Mouse (Mus musculus) CH12.LX (cell line): ENCODE measurements around the gene Esm1. TPM values are rescaled to one million over a fixed set of nuclear protein-coding genes. Genes with fewer than 3 reads are reported as not detected.

Experiments
- DNase-seq: peaks from one replicate; pipeline ENCODE4 v3.0.0-alpha.2; 2013; ENCODE audit errors: extremely low read depth
- H3K27ac ChIP-seq: 2 replicates; pipeline ENCODE4 v1.5.1; 2012; ENCODE audit warnings: low read depth, mild to moderate bottlenecking, control low read depth, moderate library complexity; ENCODE audit not compliant: insufficient read depth
- H3K27me3 ChIP-seq: replicated peaks from 2 replicates; pipeline ENCODE3; 2012; ENCODE audit warnings: inconsistent platforms
- H3K36me3 ChIP-seq, 2 experiments: replicated peaks in 1 of 2; 2 replicates each; pipeline versions ENCODE3 to v1.6.1; 2012; ENCODE audit warnings: inconsistent platforms in 1 of 2, low read length in 1 of 2, mild to moderate bottlenecking in 1 of 2, mixed read lengths in 1 of 2, moderate library complexity in 1 of 2; ENCODE audit not compliant: control insufficient read depth in 1 of 2, insufficient read depth in 1 of 2
- H3K4me1 ChIP-seq, 2 experiments: 2 replicates each; pipeline ENCODE4 v1.6.1; 2012; ENCODE audit warnings: inconsistent platforms in 1 of 2, moderate library complexity in 1 of 2; ENCODE audit not compliant: insufficient read depth in 2 of 2, control insufficient read depth in 1 of 2
- H3K4me2 ChIP-seq: 2 replicates; pipeline ENCODE4 v1.6.1; 2012; ENCODE audit warnings: low read depth, mild to moderate bottlenecking, control low read depth; ENCODE audit not compliant: poor library complexity, insufficient read depth, severe bottlenecking
- H3K4me3 ChIP-seq, 3 experiments: fragments of 150-350 bp in 1 of 3; sonication (generic) in 1 of 3; replicated peaks in 1 of 3; 2 replicates each; pipeline versions ENCODE3 to v1.5.1; 2011 to 2012; ENCODE audit warnings: low read depth in 2 of 3, low read length in 2 of 3, mild to moderate bottlenecking in 2 of 3, moderate library complexity in 2 of 3, control low read depth in 1 of 3, improper control_type of control experiment in 1 of 3, inconsistent platforms in 1 of 3, mixed read lengths in 1 of 3; ENCODE audit not compliant: poor library complexity in 1 of 3
- H3K79me2 ChIP-seq: replicated peaks from 2 replicates; pipeline ENCODE4 v1.6.1; 2012; ENCODE audit warnings: mild to moderate bottlenecking, moderate library complexity; ENCODE audit not compliant: control insufficient read depth, poor library complexity, insufficient read depth, severe bottlenecking; ENCODE audit errors: extremely low read depth
- H3K9ac ChIP-seq: 2 replicates; pipeline ENCODE4 v1.6.1; 2012; ENCODE audit warnings: low read depth, mild to moderate bottlenecking, control low read depth, moderate library complexity; ENCODE audit not compliant: insufficient read depth
- H3K9me3 ChIP-seq: replicated peaks from 2 replicates; pipeline ENCODE3; 2012; ENCODE audit warnings: low read length, inconsistent platforms, mixed read lengths
- BHLHE40 ChIP-seq: IDR thresholded peaks from 2 replicates; pipeline ENCODE4 v1.6.1; 2011; ENCODE audit warnings: mild to moderate bottlenecking, low read depth, low read length, improper control_type of control experiment
- ETS1 ChIP-seq: conservative IDR thresholded peaks from 2 replicates; pipeline ENCODE4 v1.6.1; 2012; ENCODE audit warnings: low read depth, mild to moderate bottlenecking, inconsistent platforms, low read length, improper control_type of control experiment, moderate library complexity
- IRF4 ChIP-seq: IDR thresholded peaks from 2 replicates; pipeline ENCODE4 v1.6.1; 2014; ENCODE audit warnings: low read depth, mild to moderate bottlenecking, inconsistent platforms, low read length, improper control_type of control experiment
- JUN ChIP-seq: IDR thresholded peaks from 2 replicates; pipeline ENCODE4 v1.6.1; 2011; ENCODE audit warnings: low read depth, mild to moderate bottlenecking, low read length, improper control_type of control experiment, moderate library complexity; ENCODE audit not compliant: insufficient read depth
- JUND ChIP-seq: conservative IDR thresholded peaks from 2 replicates; pipeline ENCODE4 v1.6.1; 2011; ENCODE audit warnings: low read depth, low read length, improper control_type of control experiment
- MAFK ChIP-seq: IDR thresholded peaks from 2 replicates; pipeline ENCODE4 v1.6.1; 2011; ENCODE audit warnings: low read length, improper control_type of control experiment; ENCODE audit not compliant: insufficient replicate concordance
- MAX ChIP-seq: IDR thresholded peaks from 2 replicates; pipeline ENCODE4 v1.6.1; 2011; ENCODE audit warnings: low read length, improper control_type of control experiment
- MAZ ChIP-seq: IDR thresholded peaks from 2 replicates; pipeline ENCODE4 v1.6.1; 2012; ENCODE audit warnings: low read depth, mild to moderate bottlenecking, inconsistent platforms, low read length, improper control_type of control experiment, moderate library complexity
- MEF2A ChIP-seq: IDR thresholded peaks from 2 replicates; pipeline ENCODE4 v1.6.1; 2014; ENCODE audit warnings: low read depth, mild to moderate bottlenecking, inconsistent platforms, low read length, improper control_type of control experiment, borderline replicate concordance
- NRF1 ChIP-seq: IDR thresholded peaks from 2 replicates; pipeline ENCODE4 v1.6.1; 2014; ENCODE audit warnings: low read depth, mild to moderate bottlenecking, inconsistent platforms, low read length, improper control_type of control experiment, moderate library complexity
- PAX5 ChIP-seq: IDR thresholded peaks from 2 replicates; pipeline ENCODE4 v1.6.1; 2012; ENCODE audit warnings: low read length, inconsistent platforms, mixed read lengths
- POLR2AphosphoS2 ChIP-seq: IDR thresholded peaks from 2 replicates; pipeline ENCODE4 v1.6.1; 2011; ENCODE audit warnings: low read depth, low read length, improper control_type of control experiment
- RAD21 ChIP-seq: IDR thresholded peaks from 2 replicates; pipeline ENCODE4 v1.6.1; 2011; ENCODE audit warnings: low read depth, mild to moderate bottlenecking, low read length, improper control_type of control experiment, moderate library complexity
- RCOR1 ChIP-seq: conservative IDR thresholded peaks from 2 replicates; pipeline ENCODE4 v1.6.1; 2012; ENCODE audit warnings: low read depth, mild to moderate bottlenecking, inconsistent platforms, low read length, improper control_type of control experiment
- TBP ChIP-seq: conservative IDR thresholded peaks from 2 replicates; pipeline ENCODE4 v1.6.1; 2011; ENCODE audit warnings: low read depth, low read length, improper control_type of control experiment
- USF2 ChIP-seq: conservative IDR thresholded peaks from 2 replicates; pipeline ENCODE4 v1.6.1; 2011; ENCODE audit warnings: low read depth, low read length, improper control_type of control experiment
- ZC3H11A ChIP-seq: IDR thresholded peaks from 2 replicates; pipeline ENCODE4 v1.6.1; 2012; ENCODE audit warnings: low read depth, mild to moderate bottlenecking, inconsistent platforms, low read length, improper control_type of control experiment
- ZNF384 ChIP-seq: IDR thresholded peaks from 2 replicates; pipeline ENCODE4 v1.6.1; 2012; ENCODE audit warnings: low read depth, low read length, improper control_type of control experiment, inconsistent platforms
- dilution Hi-C: fragments of 300-500 bp; cut with MboI; formaldehyde crosslinking; loops from 2 replicates; pipeline ENCODE4 v1.14.3; 2020; ENCODE audit warnings: low sequenced_read_pairs; ENCODE audit not compliant: extremely low pct_unique_long_range_greater_than_20kb, extremely low pct_ligation_motif_present
- in situ Hi-C: fragments of 300-500 bp; cut with MboI; formaldehyde crosslinking; loops from 3 replicates; pipeline ENCODE4 v1.14.3; 2019; ENCODE audit warnings: low sequenced_read_pairs, low pct_ligation_motif_present, low pct_unique_long_range_greater_than_20kb, mixed read lengths
- polyA plus RNA-seq: library from polyadenylated mRNA; unstranded; fragments of >175 nt; gene quantifications from 2 replicates; pipeline ENCODE4 v1.2.1, GENCODE M21; 2012; ENCODE audit warnings: low read depth; ENCODE audit not compliant: insufficient read length
- total RNA-seq, 2 experiments: library from RNA; depleted of rRNA; stranded (reverse); fragments of 300-350 nt in 1 of 2; fragments of >200 nt in 1 of 2; gene quantifications; 2 replicates each; pipeline ENCODE4 v1.2.3; 2012 to 2014

Esm1 gene
- total RNA-seq (2012; rRNA removed) (0.13 TPM in 1 of 2 replicates, not detected in the other), total RNA-seq (2014; rRNA removed) (not detected in 2 replicates), polyA plus RNA-seq (not detected in 2 replicates)

DNA sequence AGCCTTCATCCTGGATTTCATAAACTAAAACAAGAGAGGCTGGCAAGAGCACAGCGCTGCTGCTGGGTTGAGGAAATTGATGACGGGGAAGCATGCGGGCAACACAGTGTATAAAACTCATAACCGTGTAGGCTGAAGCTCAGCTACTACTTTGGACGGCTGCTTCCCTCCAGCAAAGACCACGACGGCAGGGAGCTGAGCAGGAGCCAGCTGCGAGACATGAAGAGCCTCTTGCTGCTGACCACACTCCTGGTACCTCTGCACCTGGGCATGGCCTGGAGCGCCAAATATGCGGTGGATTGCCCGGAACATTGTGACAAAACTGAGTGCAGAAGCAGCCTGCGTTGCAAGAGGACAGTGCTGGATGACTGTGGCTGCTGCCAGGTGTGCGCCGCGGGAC, at the start of gene Esm1:
TSS of gene Esm1 (plus strand) at position 36 of the 400 bp plus-strand sequence.
- peak within 1 kb of the TSS; percentile 48 for H3K4me2 ChIP-seq
- no peak for TF ChIP-seq IRF4
- TF ChIP-seq ZNF384: no peak
- no peak for TF ChIP-seq RAD21
- no peak for TF ChIP-seq PAX5
- TF ChIP-seq MAZ: no peak
- TF ChIP-seq JUND: no peak
- TF ChIP-seq NRF1: no peak
- TF ChIP-seq POLR2AphosphoS2: no peak
- TF ChIP-seq USF2: no peak
- no peak for TF ChIP-seq ZC3H11A
- TF ChIP-seq TBP: no peak
- TF ChIP-seq BHLHE40: no peak
- no peak for TF ChIP-seq ETS1
- TF ChIP-seq RCOR1: no peak
- no peak for TF ChIP-seq MAX
- TF ChIP-seq, all 38 proteins: peak for 0
- in situ Hi-C loops: no loop called here
- dilution Hi-C loops: no loop called here
- H3K36me3 ChIP-seq: no peaks in the 10 kb centered on the region
- H3K9ac ChIP-seq: no peak within 1 kb of the TSS
- H3K27ac ChIP-seq: no peak within 1 kb of the TSS
- H3K4me1 ChIP-seq: peaks cover 0 to 6% of the 10 kb centered on the region in 2 experiments; a peak in 2 of 4 replicates
- H3K27me3 ChIP-seq: no peaks in the 10 kb centered on the region
- H3K4me3 ChIP-seq: peak within 1 kb of the TSS in 1 of 3 experiments; percentile 17
- no peaks in the 10 kb centered on the region for H3K9me3 ChIP-seq
- no peak for DNase-seq
- H3K79me2 ChIP-seq: no peaks in the 10 kb centered on the region

DNA sequence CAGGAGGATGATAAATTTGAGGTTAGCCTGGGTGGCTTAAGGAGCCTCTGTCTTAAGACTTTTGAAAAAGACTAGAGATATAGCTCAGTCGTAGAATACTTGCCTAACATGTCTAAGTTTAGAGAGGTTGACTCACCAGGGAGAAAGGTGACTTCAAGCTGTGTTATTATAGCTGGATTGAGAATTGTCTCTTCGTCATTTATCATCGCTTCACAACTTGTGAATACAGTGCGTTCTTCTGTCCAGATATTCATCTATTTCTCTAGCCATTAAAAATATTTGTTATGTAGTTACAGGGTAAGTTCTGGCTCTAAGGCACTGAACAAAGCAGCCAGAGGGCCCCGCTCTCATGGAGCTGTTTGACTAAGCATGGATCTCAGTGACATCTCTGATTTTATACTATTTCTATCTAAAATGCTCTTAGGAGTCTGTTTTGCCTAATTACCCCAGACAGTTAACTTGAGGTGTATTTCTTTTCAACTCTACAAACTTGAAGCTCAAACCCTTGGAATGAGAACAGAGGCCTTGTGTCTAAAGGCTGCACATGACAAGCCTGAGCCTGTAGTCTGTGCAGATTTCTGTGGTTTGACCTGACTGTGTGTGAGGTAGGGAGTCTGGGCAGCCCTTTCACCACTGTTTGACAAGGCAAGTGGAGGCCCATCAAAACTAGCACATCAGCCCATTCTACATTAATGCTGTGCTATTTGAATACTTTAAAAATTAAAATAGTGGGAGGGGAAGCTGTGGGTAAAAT, 45.0 kb upstream of the Esm1 start:
- Histone ChIP-seq H3K9me3 (no peaks in the 10 kb centered on the region), H3K4me2 (no peak overlapping the region), H3K27me3 (no peaks in the 10 kb centered on the region), H3K9ac (no peak overlapping the region), H3K27ac (no peak overlapping the region), H3K4me1 (peaks cover 8 to 17% of the 10 kb centered on the region in 2 experiments; a peak in 3 of 4 replicates), H3K36me3 (no peaks in the 10 kb centered on the region), H3K4me3 (no peak overlapping the region), H3K79me2 (no peaks in the 10 kb centered on the region)
- DNase-seq: no peak
- dilution Hi-C loops: no loop called here
- TF ChIP-seq MEF2A: no peak
- no peak for TF ChIP-seq JUN
- TF ChIP-seq MAFK: no peak
- TF ChIP-seq TBP: no peak
- no peak for TF ChIP-seq MAZ
- TF ChIP-seq IRF4: no peak
- no peak for TF ChIP-seq BHLHE40
- no peak for TF ChIP-seq MAX
- no peak for TF ChIP-seq RCOR1
- in situ Hi-C loops: no loop called here
